Mouse (Mus musculus): ENCODE results near the gene Clec9a. TPM values are rescaled to one million over a fixed set of nuclear protein-coding genes. Genes with fewer than 3 reads are reported as not detected.

The Clec9a gene
- polyA plus RNA-seq, 1 experiment from 2014 or later: 0.55 TPM

- Histone ChIP-seq H3K4me1 (peaks cover 13% of the 10 kb centered on the region), H3K36me3 (no peaks in the 10 kb centered on the region), H3K4me3 (replicated peaks) (no peak overlapping the region), H3K4me2 (no peak overlapping the region), H3K9ac (no peak overlapping the region), H3K27me3 (no peaks in the 10 kb centered on the region), H3K27ac (no peak overlapping the region), H3K9me3 (replicated peaks) (no peaks in the 10 kb centered on the region)
- 75% methylated on average over 4 of the region's 4 CpGs for WGBS
- no peak for ATAC-seq (replicated peaks; ENCODE audit: low FRiP score)
Measured at GRCm38 (mm10) chr6:129427281-129427680, 18.6 kb downstream of the Clec9a start.

- Histone ChIP-seq H3K27ac (no peak overlapping the region), H3K36me3 (no peaks in the 10 kb centered on the region), H3K9ac (no peak overlapping the region), H3K9me3 (replicated peaks) (no peaks in the 10 kb centered on the region), H3K4me3 (replicated peaks) (no peak overlapping the region), H3K27me3 (no peaks in the 10 kb centered on the region), H3K4me1 (no peaks in the 10 kb centered on the region), H3K4me2 (no peak overlapping the region)
- 81% methylated on average over 5 of the region's 5 CpGs for WGBS
- no peak for ATAC-seq (replicated peaks; ENCODE audit: low FRiP score)
Measured at GRCm38 (mm10) chr6:129434239-129434638, 25.6 kb downstream of the Clec9a start.

- Histone ChIP-seq H3K27ac (no peak overlapping the region), H3K4me2 (no peak overlapping the region), H3K36me3 (no peaks in the 10 kb centered on the region), H3K9me3 (replicated peaks) (no peaks in the 10 kb centered on the region), H3K9ac (no peak overlapping the region), H3K4me3 (replicated peaks) (no peak overlapping the region), H3K27me3 (no peaks in the 10 kb centered on the region), H3K4me1 (no peaks in the 10 kb centered on the region)
- no peak for ATAC-seq (replicated peaks; ENCODE audit: low FRiP score)
- 85% methylated on average over 3 of the region's 3 CpGs for WGBS
Measured at GRCm38 (mm10) chr6:129436025-129436424, 27.4 kb downstream of the Clec9a start.

GRCm38 (mm10) chr6:129438033-129438432 is 29.4 kb downstream of the Clec9a start:
- no peak for ATAC-seq (replicated peaks; ENCODE audit: low FRiP score)
- Histone ChIP-seq H3K4me1 (no peaks in the 10 kb centered on the region), H3K4me2 (no peak overlapping the region), H3K36me3 (no peaks in the 10 kb centered on the region), H3K4me3 (replicated peaks) (no peak overlapping the region), H3K27me3 (no peaks in the 10 kb centered on the region), H3K9ac (no peak overlapping the region), H3K27ac (no peak overlapping the region), H3K9me3 (replicated peaks) (no peaks in the 10 kb centered on the region)
- 84% methylated on average over 2 of the region's 2 CpGs for WGBS

- H3K9ac ChIP-seq: no peak overlapping the region
- no peaks in the 10 kb centered on the region for H3K36me3 ChIP-seq
- WGBS: 66% methylated on average over 6 of the region's 6 CpGs
- peak overlapping the region; percentile 21; the same call in 1 of the 2 replicates for H3K4me2 ChIP-seq
- H3K27me3 ChIP-seq: no peaks in the 10 kb centered on the region
- no peak for ATAC-seq (replicated peaks; ENCODE audit: low FRiP score)
- H3K4me1 ChIP-seq: no peaks in the 10 kb centered on the region
- no peak overlapping the region for H3K4me3 ChIP-seq (replicated peaks)
- no peaks in the 10 kb centered on the region for H3K9me3 ChIP-seq (replicated peaks)
- H3K27ac ChIP-seq: 0 out of 2 replicates have a peak overlapping the region, but pooled peaks have one; percentile 48
Measured at GRCm38 (mm10) chr6:129449743-129450142, 41.1 kb downstream of the Clec9a start.

- Histone ChIP-seq H3K9me3 (replicated peaks) (no peaks in the 10 kb centered on the region), H3K4me2 (peak within 1 kb of the TSS; percentile 10; the same call in 1 of the 2 replicates), H3K27me3 (no peaks in the 10 kb centered on the region), H3K4me3 (replicated peaks) (peak within 1 kb of the TSS; percentile 14), H3K27ac (peak within 1 kb of the TSS; percentile 70), H3K9ac (peak within 1 kb of the TSS; percentile 29; the same call in 1 of the 2 replicates), H3K36me3 (no peaks in the 10 kb centered on the region), H3K4me1 (no peaks in the 10 kb centered on the region)
- 49% methylated on average over 13 of the region's 13 CpGs for WGBS
- peak; percentile 49; the same call in 1 of the 2 replicates for ATAC-seq (replicated peaks; ENCODE audit: low FRiP score)
Measured at GRCm38 (mm10) chr6:129451411-129452039, 42.9 kb downstream of the Clec9a start, which contains the start of gene Clec1a. Gene Clec1a, minus strand, starts transcription at chr6:129452000.

- 92% methylated on average over 6 of the region's 6 CpGs for WGBS
Measured at GRCm38 (mm10) chr6:129471386-129471785, 62.7 kb downstream of the Clec9a start.

GRCm38 (mm10) chr6:129472627-129473026 is 64.0 kb downstream of the Clec9a start:
- H3K27ac ChIP-seq: no peak overlapping the region
- no peak overlapping the region for H3K4me2 ChIP-seq
- no peak for ATAC-seq (replicated peaks; ENCODE audit: low FRiP score)
- no peaks in the 10 kb centered on the region for H3K9me3 ChIP-seq (replicated peaks)
- H3K4me1 ChIP-seq: peaks cover 5% of the 10 kb centered on the region; the same call in 1 of the 2 replicates
- H3K4me3 ChIP-seq (replicated peaks): no peak overlapping the region
- H3K27me3 ChIP-seq: no peaks in the 10 kb centered on the region
- no peaks in the 10 kb centered on the region for H3K36me3 ChIP-seq
- WGBS: 57% methylated on average over 5 of the region's 5 CpGs
- no peak overlapping the region for H3K9ac ChIP-seq

More at GRCm38 (mm10) chr6:129471386-129471785, 62.7 kb downstream of the Clec9a start:
- no peaks in the 10 kb centered on the region for H3K27me3 ChIP-seq
- no peaks in the 10 kb centered on the region for H3K4me1 ChIP-seq
- ATAC-seq (replicated peaks; ENCODE audit: low FRiP score): no peak
- H3K4me3 ChIP-seq (replicated peaks): no peak overlapping the region
- no peaks in the 10 kb centered on the region for H3K9me3 ChIP-seq (replicated peaks)
- H3K36me3 ChIP-seq: no peaks in the 10 kb centered on the region
- H3K9ac ChIP-seq: no peak overlapping the region
- no peak overlapping the region for H3K27ac ChIP-seq
- H3K4me2 ChIP-seq: no peak overlapping the region

Other genes starting within 250 kb of the Clec9a start
- gene Clec2d, start 228.2 kb upstream of the Clec9a start, polyA plus RNA-seq (2015; fragmentation: Nextera tagmentation; extraction: Ambion mirVana): 0.51 and 1.1 TPM in 2 replicates
- not detected in 2 replicates for gene Cd69, start 133.4 kb upstream of the Clec9a start, polyA plus RNA-seq (2015; fragmentation: Nextera tagmentation; extraction: Ambion mirVana)
- not detected in 2 replicates for gene 4922502D21Rik, start 77.1 kb upstream of the Clec9a start, polyA plus RNA-seq (2015; fragmentation: Nextera tagmentation; extraction: Ambion mirVana)
- 0.71 and 1.2 TPM in 2 replicates for gene Clec12a, start 66.2 kb upstream of the Clec9a start, polyA plus RNA-seq (2015; fragmentation: Nextera tagmentation; extraction: Ambion mirVana)
- not detected in 2 replicates for gene Clec12b, start 23.0 kb upstream of the Clec9a start, polyA plus RNA-seq (2015; fragmentation: Nextera tagmentation; extraction: Ambion mirVana)
- gene Clec1b, start 11.6 kb upstream of the Clec9a start, polyA plus RNA-seq (2015; fragmentation: Nextera tagmentation; extraction: Ambion mirVana): 2.2 and 2.7 TPM in 2 replicates
- gene Clec1a, start 43.1 kb downstream of the Clec9a start, polyA plus RNA-seq (2015; fragmentation: Nextera tagmentation; extraction: Ambion mirVana): 8.6 and 9.5 TPM in 2 replicates
- 0.17 TPM in 1 of 2 replicates, not detected in the other for gene Olr1, start 98.3 kb downstream of the Clec9a start, polyA plus RNA-seq (2015; fragmentation: Nextera tagmentation; extraction: Ambion mirVana)
- 44.7 and 45.4 TPM in 2 replicates for gene Tmem52b, start 103.7 kb downstream of the Clec9a start, polyA plus RNA-seq (2015; fragmentation: Nextera tagmentation; extraction: Ambion mirVana)
- gene Gabarapl1, start 124.3 kb downstream of the Clec9a start, polyA plus RNA-seq (2015; fragmentation: Nextera tagmentation; extraction: Ambion mirVana): 60.8 and 62.8 TPM in 2 replicates
- not detected in 2 replicates for gene Klre1, start 169.0 kb downstream of the Clec9a start, polyA plus RNA-seq (2015; fragmentation: Nextera tagmentation; extraction: Ambion mirVana)
- gene Klrd1, start 182.9 kb downstream of the Clec9a start, polyA plus RNA-seq (2015; fragmentation: Nextera tagmentation; extraction: Ambion mirVana): not detected in 2 replicates
- gene Klrk1, start 215.0 kb downstream of the Clec9a start, polyA plus RNA-seq (2015; fragmentation: Nextera tagmentation; extraction: Ambion mirVana): not detected in 2 replicates
- gene Klrc3, start 234.5 kb downstream of the Clec9a start, polyA plus RNA-seq (2015; fragmentation: Nextera tagmentation; extraction: Ambion mirVana): not detected in 2 replicates